Mouse (Mus musculus) inflammation-experienced regulatory T-cells, adult 6 months (primary cell): ENCODE measurements around the gene Pigv. TPM values are rescaled to one million over a fixed set of nuclear protein-coding genes. Genes with fewer than 3 reads are reported as not detected.

Source experiments
- ATAC-seq: one replicate; pipeline ENCODE4 v1.8.0; 2017
- polyA plus RNA-seq, 3 experiments: library from polyadenylated mRNA; unstranded; fragments of 100-300 nt; shearing (Covaris generic); gene quantifications; one replicate each; pipeline ENCODE4 v1.2.1; 2017

The Pigv gene
- polyA plus RNA-seq, 3 experiments from 2014 or later, result 10.3 to 13.8 (median 11.3) TPM

- ATAC-seq, result no peak
Measured at GRCm38 (mm10) chr4:133613026-133613425, 59.4 kb downstream of the Pigv start.

- no peak for ATAC-seq
Measured at GRCm38 (mm10) chr4:133612416-133612815, 60.0 kb downstream of the Pigv start.

GRCm38 (mm10) chr4:133611815-133612214, 60.6 kb downstream of the Pigv start:
- no peak for ATAC-seq

Other genes starting within 250 kb of the Pigv start
- gene Tent5b, start 192.5 kb downstream of the Pigv start, polyA plus RNA-seq, result not detected
- not detected for gene Trnp1, start 174.1 kb downstream of the Pigv start, polyA plus RNA-seq
- gene Kdf1, start 153.7 kb downstream of the Pigv start, polyA plus RNA-seq, result under 1 TPM in 2 of 3 experiments, not detected in 1; 0.41 to 0.48 TPM
- 10 to 100 TPM; 32.6 to 44.0 (median 40.6) TPM for gene Nudc, start 126.7 kb downstream of the Pigv start, polyA plus RNA-seq
- not detected for gene Nr0b2, start 119.3 kb downstream of the Pigv start, polyA plus RNA-seq
- 1 to 10 TPM in 2 of 3 experiments, under 1 TPM in 1; 0.94 to 1.6 (median 1.1) TPM for gene Gpatch3, start 97.9 kb downstream of the Pigv start, polyA plus RNA-seq
- 1 to 10 TPM; 6.1 to 6.7 (median 6.4) TPM for gene Gpn2, start 88.3 kb downstream of the Pigv start, polyA plus RNA-seq
- gene Sfn, start 70.5 kb downstream of the Pigv start, polyA plus RNA-seq, result 10 to 100 TPM; 10.9 to 18.2 (median 12.9) TPM
- 10 to 100 TPM; 22.8 to 25.9 (median 23.1) TPM for gene Zdhhc18, start 22.5 kb downstream of the Pigv start, polyA plus RNA-seq
- 10 to 100 TPM; 56.9 to 94.8 (median 76.7) TPM for gene Arid1a, start 84.1 kb upstream of the Pigv start, polyA plus RNA-seq
- gene Rps6ka1, start 215.2 kb upstream of the Pigv start, polyA plus RNA-seq, result 100 to 1,000 TPM in 1 of 3 experiments, 10 to 100 TPM in 2; 88.8 to 145 (median 91.9) TPM